Mouse (Mus musculus) hindbrain, embryonic 16.5 days (tissue): Measurements from ENCODE around the gene Aldh9a1. TPM values are rescaled to one million over a fixed set of nuclear protein-coding genes. Genes with fewer than 3 reads are reported as not detected.

ENCODE experiments used
- ATAC-seq: fragments of 200-750 bp; cut with Nextera tagmentation; 2 replicates; pipeline ENCODE4 v1.8.0; 2017; ENCODE audit warnings: moderate TSS enrichment, moderate library complexity
- H3K27ac ChIP-seq: fragments of 300-500 bp; sonication (generic); 2 replicates; pipeline ENCODE4 v1.5.1; 2014; ENCODE audit warnings: low read depth, mild to moderate bottlenecking, control low read depth, low read length, moderate library complexity
- H3K27me3 ChIP-seq: fragments of 300-500 bp; sonication (generic); replicated peaks from 2 replicates; pipeline ENCODE4 v1.6.1; 2014; ENCODE audit warnings: low read length; ENCODE audit not compliant: control insufficient read depth, insufficient read depth
- H3K36me3 ChIP-seq: fragments of 300-500 bp; sonication (generic); 2 replicates; pipeline ENCODE4 v1.6.1; 2014; ENCODE audit warnings: mild to moderate bottlenecking, low read length, moderate library complexity, mixed read lengths; ENCODE audit not compliant: control insufficient read depth, insufficient read depth
- H3K4me1 ChIP-seq: fragments of 300-500 bp; sonication (generic); 2 replicates; pipeline ENCODE4 v1.6.1; 2014; ENCODE audit warnings: low read depth, low read length; ENCODE audit not compliant: control insufficient read depth, insufficient read depth
- H3K4me2 ChIP-seq: fragments of 300-500 bp; sonication (generic); 2 replicates; pipeline ENCODE4 v1.6.1; 2014; ENCODE audit warnings: mild to moderate bottlenecking, low read length, control low read depth, moderate library complexity
- H3K4me3 ChIP-seq: fragments of 300-500 bp; sonication (generic); 2 replicates; pipeline ENCODE4 v1.5.1; 2014; ENCODE audit warnings: mild to moderate bottlenecking, low read length, control low read depth, moderate library complexity
- H3K9ac ChIP-seq: fragments of 300-500 bp; sonication (generic); 2 replicates; pipeline ENCODE4 v1.6.1; 2014; ENCODE audit warnings: low read depth, mild to moderate bottlenecking, control low read depth, low read length, moderate library complexity
- H3K9me3 ChIP-seq: fragments of 300-500 bp; sonication (generic); 2 replicates; pipeline ENCODE4 v1.6.1; 2014; ENCODE audit warnings: mild to moderate bottlenecking, low read length, moderate library complexity; ENCODE audit not compliant: control insufficient read depth
- WGBS: fragments of 180-500 bp; shearing (Covaris S2); extraction: QIAGEN DNeasy Blood & Tissue Kit; methylation state at CpG from one replicate; pipeline ENCODE4 v1.1.7; 2014; 5-methylcytosine and 5-hydroxymethylcytosine counted together
- polyA plus RNA-seq: library from polyadenylated mRNA; unstranded; fragments of >200 nt; fragmentation: Nextera tagmentation; extraction: Ambion mirVana; gene quantifications from 2 replicates; pipeline ENCODE4 v1.2.1, GENCODE M21; 2015

Aldh9a1 gene
- polyA plus RNA-seq, 1 experiment from 2014 or later, result 43.8 TPM

DNA sequence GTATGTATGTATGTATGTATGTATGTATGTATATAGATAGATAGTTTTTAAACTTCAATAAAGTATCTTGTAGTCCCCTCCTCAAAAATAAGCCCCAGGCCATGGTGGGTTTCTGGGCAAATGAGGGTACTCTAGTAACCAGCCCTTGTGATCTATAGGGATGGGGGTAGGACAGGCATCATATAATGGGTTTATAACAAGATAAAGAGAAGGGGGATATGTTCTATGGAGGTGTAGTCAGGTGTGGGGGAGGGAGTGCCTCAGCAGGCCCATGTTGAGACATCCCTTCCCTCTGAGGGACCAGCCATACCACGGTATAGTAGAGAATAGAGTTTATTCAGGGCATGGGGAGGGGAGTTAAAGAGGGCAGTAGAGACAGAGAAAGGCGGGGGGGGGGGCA is 36.7 kb downstream of the Aldh9a1 start:
- Histone ChIP-seq H3K36me3 (no peaks in the 10 kb centered on the region), H3K9me3 (no peaks in the 10 kb centered on the region), H3K27ac (no peak overlapping the region), H3K9ac (no peak overlapping the region), H3K4me3 (no peak overlapping the region), H3K27me3 (no peaks in the 10 kb centered on the region), H3K4me1 (no peaks in the 10 kb centered on the region), H3K4me2 (no peak overlapping the region)
- WGBS, result 51% methylated on average over 2 of the region's 2 CpGs
- no peak for ATAC-seq

DNA sequence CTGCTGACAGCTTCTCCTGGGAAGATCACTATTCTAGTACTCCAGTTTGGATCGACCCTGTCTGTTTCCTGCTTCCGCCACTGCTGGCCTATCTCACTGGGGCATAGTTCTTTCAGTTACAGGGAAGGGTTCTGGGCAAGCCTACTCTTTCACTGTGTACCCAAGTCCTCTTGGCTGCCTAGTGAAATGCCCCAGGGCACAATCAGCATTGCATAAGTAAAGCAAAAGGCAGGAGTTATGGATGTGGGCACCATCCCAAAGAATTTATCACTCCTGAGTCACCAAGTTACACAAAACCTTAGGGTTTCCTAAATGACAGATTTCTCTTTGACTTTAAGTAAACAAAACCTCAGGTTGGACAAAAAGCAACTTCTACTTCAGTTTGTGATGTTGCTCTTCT is 37.5 kb downstream of the Aldh9a1 start:
- Histone ChIP-seq H3K4me2 (no peak overlapping the region), H3K9ac (no peak overlapping the region), H3K27ac (no peak overlapping the region), H3K9me3 (no peaks in the 10 kb centered on the region), H3K4me3 (no peak overlapping the region), H3K4me1 (no peaks in the 10 kb centered on the region; the same call in 1 of the 2 replicates), H3K27me3 (no peaks in the 10 kb centered on the region), H3K36me3 (no peaks in the 10 kb centered on the region)
- WGBS, result 83% methylated on average over 2 of the region's 2 CpGs
- ATAC-seq, result no peak

DNA sequence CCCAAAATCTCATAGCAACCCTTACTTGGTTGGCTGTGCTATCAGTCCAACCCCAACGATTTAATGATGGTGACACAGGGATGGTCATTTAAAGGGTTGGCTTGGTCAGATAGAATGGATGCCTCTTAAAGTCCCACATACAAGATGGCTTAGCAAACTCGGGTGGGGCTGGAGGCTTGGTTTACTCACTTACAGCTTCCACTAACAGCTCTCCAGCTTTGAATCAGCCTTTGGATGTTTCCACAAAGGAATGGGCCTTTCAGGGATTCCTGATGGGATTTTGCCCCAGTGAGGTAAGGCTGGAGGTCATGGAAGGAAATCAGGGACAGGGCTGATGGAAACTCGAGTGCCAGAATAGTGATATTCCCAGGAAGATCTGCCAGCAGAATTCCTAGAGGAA is 38.0 kb downstream of the Aldh9a1 start:
- Histone ChIP-seq H3K4me1 (peaks cover 3% of the 10 kb centered on the region), H3K9ac (no peak overlapping the region), H3K36me3 (no peaks in the 10 kb centered on the region), H3K4me3 (no peak overlapping the region), H3K27me3 (no peaks in the 10 kb centered on the region), H3K9me3 (no peaks in the 10 kb centered on the region), H3K4me2 (no peak overlapping the region), H3K27ac (no peak overlapping the region)
- WGBS, result 85% methylated on average over 3 of the region's 3 CpGs
- no peak for ATAC-seq

DNA sequence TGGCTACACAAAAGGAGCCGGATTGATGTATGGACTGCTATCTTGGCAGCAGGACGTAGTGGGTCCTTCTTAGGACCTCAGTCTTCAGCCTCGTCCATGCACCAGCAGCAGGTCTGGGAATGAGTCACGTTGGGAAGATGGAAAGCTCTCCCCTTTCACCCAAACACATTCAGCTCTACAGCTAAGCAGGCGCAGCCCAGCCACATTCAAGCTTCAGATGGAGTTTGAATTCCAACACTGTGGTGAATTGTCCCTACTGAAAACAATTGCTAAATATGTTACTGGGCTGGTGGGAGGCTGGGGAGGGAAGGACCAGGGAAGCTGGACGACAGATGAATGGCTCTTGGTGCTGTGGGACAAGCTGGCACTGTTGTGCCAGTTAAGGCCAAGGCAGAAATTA is 38.8 kb downstream of the Aldh9a1 start:
- no peaks in the 10 kb centered on the region for H3K36me3 ChIP-seq
- H3K4me2 ChIP-seq, result no peak overlapping the region
- H3K27ac ChIP-seq, result no peak overlapping the region
- no peak overlapping the region for H3K9ac ChIP-seq
- H3K4me1 ChIP-seq, result peaks cover 6% of the 10 kb centered on the region
- no peak overlapping the region for H3K4me3 ChIP-seq
- ATAC-seq, result no peak
- no peaks in the 10 kb centered on the region for H3K9me3 ChIP-seq
- no peaks in the 10 kb centered on the region for H3K27me3 ChIP-seq
- WGBS, result 78% methylated on average over 6 of the region's 6 CpGs

DNA sequence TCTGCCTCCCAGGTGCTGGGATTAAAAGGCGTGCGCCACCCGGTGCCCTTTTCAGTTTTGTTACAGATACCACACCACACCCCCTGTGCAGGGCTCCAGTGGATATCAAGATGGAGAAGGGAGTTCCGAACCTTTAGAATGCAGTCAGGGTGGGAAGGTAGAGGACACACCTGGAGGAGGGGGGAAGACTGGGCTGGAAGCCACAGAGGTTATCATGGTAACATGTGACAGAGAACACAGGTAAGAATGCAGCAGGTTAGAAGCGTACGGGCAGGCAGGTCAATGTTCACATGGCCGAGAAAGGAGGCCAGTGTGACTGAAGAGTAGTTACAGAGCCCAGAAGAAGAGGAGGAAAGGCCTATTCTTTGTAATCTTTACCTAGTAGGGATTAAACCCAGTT is 39.8 kb downstream of the Aldh9a1 start:
- peaks cover 6% of the 10 kb centered on the region for H3K4me1 ChIP-seq
- no peak overlapping the region for H3K4me3 ChIP-seq
- H3K27ac ChIP-seq, result no peak overlapping the region
- no peak overlapping the region for H3K9ac ChIP-seq
- 93% methylated on average over 7 of the region's 7 CpGs for WGBS
- no peaks in the 10 kb centered on the region for H3K9me3 ChIP-seq
- H3K4me2 ChIP-seq, result no peak overlapping the region
- H3K27me3 ChIP-seq, result no peaks in the 10 kb centered on the region
- no peak for ATAC-seq
- H3K36me3 ChIP-seq, result no peaks in the 10 kb centered on the region

DNA sequence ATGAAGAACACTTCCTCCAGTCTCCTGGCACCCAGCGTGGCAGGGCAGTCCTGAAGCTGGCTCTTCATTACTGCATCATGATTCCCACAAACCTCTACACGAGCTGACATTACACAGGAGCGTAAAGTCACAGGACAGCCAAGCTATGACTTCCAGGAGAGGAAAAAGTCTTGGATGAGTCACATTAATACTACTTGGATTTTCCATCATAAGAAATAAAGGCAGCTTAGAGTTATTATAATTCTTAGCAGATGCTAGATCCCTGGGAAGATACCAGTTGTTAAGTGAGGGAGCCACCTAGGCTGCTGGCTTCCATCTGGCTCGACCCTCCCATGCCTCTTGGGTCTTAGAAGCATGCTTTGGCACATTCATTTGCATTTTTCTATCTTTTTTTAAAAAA is 40.6 kb downstream of the Aldh9a1 start:
- Histone ChIP-seq H3K9me3 (no peaks in the 10 kb centered on the region), H3K9ac (no peak overlapping the region), H3K36me3 (no peaks in the 10 kb centered on the region), H3K4me2 (no peak overlapping the region), H3K27me3 (no peaks in the 10 kb centered on the region), H3K4me1 (peaks cover 6% of the 10 kb centered on the region), H3K27ac (no peak overlapping the region), H3K4me3 (no peak overlapping the region)
- 77% methylated on average over 4 of the region's 4 CpGs for WGBS
- no peak for ATAC-seq

DNA sequence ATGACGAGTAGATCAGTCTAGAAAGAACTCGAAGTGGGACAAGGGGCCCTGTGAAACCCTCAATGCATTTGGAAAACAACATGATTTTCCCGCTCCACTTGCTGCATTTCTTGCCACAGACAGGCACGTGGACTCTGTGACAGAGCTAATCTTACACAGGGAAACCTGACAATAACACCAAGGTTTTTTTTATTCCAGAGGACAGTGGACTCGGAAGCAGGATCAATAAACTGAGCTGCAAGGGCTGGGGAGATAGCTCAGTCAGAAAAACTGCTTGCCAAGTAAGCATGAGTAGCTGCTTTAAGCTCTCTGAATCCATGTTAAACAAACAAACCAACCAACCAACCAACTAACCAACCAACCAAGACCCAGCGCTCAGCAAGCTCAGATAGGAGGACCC is 41.5 kb downstream of the Aldh9a1 start:
- Histone ChIP-seq H3K27me3 (no peaks in the 10 kb centered on the region), H3K36me3 (no peaks in the 10 kb centered on the region), H3K9me3 (no peaks in the 10 kb centered on the region), H3K4me2 (no peak overlapping the region), H3K9ac (no peak overlapping the region), H3K4me1 (peaks cover 6% of the 10 kb centered on the region), H3K4me3 (no peak overlapping the region), H3K27ac (no peak overlapping the region)
- ATAC-seq, result no peak
- 74% methylated on average over 6 of the region's 6 CpGs for WGBS

DNA sequence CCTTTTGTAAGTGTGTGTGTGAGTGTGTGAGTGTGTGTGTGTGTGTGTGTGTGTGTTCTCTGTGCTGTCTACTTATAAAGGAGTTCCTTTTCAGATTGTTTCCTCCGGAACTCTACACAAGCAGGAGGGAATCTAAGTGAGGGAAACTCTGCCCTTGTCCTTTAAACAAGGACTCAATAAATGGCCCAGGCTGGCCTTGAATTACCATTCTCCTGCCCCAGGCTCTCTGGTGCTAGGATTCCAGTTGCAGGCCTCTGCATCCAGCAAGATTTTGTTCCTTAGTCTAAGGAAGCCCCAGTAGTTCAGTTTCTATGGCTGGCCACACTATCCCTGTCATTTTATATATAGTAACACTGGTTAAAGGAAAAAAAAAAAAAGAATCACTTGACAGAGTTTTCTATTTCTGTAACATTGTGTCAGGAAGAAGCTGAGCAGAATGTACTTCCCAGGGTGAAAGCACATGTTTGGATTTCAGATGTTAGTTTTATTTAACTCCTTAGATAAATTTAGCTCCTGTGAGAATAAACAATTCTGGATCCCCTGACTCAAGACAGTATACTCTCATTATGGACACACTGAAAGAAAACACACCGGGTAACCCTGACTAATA is 42.3 kb downstream of the Aldh9a1 start:
- Histone ChIP-seq H3K9ac (peak overlapping the region; percentile 76), H3K4me2 (peak overlapping the region; percentile 90), H3K4me3 (peak overlapping the region; percentile 77), H3K36me3 (no peaks in the 10 kb centered on the region), H3K9me3 (no peaks in the 10 kb centered on the region), H3K4me1 (peaks cover 6% of the 10 kb centered on the region), H3K27ac (no peak overlapping the region), H3K27me3 (no peaks in the 10 kb centered on the region)
- WGBS, result 60% methylated on average over 2 of the region's 2 CpGs
- no peak for ATAC-seq

DNA sequence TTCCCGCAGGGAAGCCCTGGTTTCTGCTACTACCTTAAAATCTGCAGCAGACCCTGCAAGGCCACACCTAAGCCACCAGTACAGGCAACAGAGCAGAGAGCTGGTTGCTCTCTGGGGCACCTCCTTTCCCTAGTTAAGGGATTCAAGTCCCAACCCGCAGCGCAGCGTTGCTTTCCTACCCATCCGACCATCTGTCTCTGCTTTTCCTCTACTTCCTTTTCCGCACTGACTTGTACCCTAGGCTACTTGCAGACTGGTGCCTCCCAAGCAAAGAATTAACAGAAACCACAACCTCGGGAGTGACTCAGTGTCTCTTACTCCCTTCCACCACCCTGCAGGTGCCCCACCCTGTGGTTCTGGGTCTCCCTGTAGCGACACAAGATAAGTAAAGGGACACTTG is 42.9 kb downstream of the Aldh9a1 start:
- 5% methylated on average over 8 of the region's 8 CpGs for WGBS
- ATAC-seq, result no peak
- H3K4me1 ChIP-seq, result peaks cover 6% of the 10 kb centered on the region
- no peaks in the 10 kb centered on the region for H3K9me3 ChIP-seq
- peak overlapping the region; percentile 76 for H3K9ac ChIP-seq
- peak overlapping the region; percentile 20; the same call in 1 of the 2 replicates for H3K27ac ChIP-seq
- no peaks in the 10 kb centered on the region for H3K27me3 ChIP-seq
- no peaks in the 10 kb centered on the region for H3K36me3 ChIP-seq
- peak overlapping the region; percentile 77 for H3K4me3 ChIP-seq
- H3K4me2 ChIP-seq, result peak overlapping the region; percentile 90

DNA sequence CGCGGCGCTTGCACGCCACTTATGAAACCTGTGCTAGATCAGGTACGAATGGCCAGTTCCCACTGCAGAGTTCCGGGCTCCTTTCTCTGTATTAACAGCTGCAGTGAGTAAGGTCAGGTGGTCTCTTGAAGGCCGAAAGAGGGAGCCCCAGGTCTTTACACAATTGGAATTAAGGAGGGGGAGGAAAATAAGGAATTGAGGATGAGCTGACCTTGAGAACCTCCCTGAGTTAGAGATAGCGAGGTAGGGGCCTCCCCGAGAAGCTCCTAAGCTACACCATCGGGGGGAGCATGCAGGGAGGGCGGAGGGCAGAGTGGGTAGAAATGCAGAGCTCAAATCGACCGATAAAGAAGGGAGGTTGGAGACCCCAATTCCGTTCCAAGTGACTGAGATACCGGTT is 43.5 kb downstream of the Aldh9a1 start:
- WGBS, result 0% methylated on average over 15 of the region's 15 CpGs
- peak overlapping the region; percentile 77 for H3K4me3 ChIP-seq
- peaks cover 6% of the 10 kb centered on the region for H3K4me1 ChIP-seq
- ATAC-seq, result peak; percentile 65
- no peaks in the 10 kb centered on the region for H3K27me3 ChIP-seq
- no peaks in the 10 kb centered on the region for H3K9me3 ChIP-seq
- H3K9ac ChIP-seq, result peak overlapping the region; percentile 76
- H3K4me2 ChIP-seq, result peak overlapping the region; percentile 90
- H3K27ac ChIP-seq, result peak overlapping the region; percentile 82
- no peaks in the 10 kb centered on the region for H3K36me3 ChIP-seq
